Mouse (Mus musculus) activated CD4-positive, CD25-positive, alpha-beta regulatory T cell, adult 9 weeks (primary cell): Measurements from ENCODE around the gene Coq6. TPM values are rescaled to one million over a fixed set of nuclear protein-coding genes. Genes with fewer than 3 reads are reported as not detected.

Source experiments
- polyA plus RNA-seq: library from polyadenylated mRNA; unstranded; fragments of 100-300 nt; shearing (Covaris generic); gene quantifications from one replicate; pipeline ENCODE4 v1.2.1, GENCODE M21; 2017

Coq6 gene
- 31.9 TPM for polyA plus RNA-seq

GRCm38 (mm10) chr12:84361555-84362489 lies at the start of gene Coq6, which contains the start of gene Fam161b:
Coq6 (plus strand) TSS chr12:84361657.
Fam161b (minus strand) TSS chr12:84361833.

GRCm38 (mm10) chr12:84316721-84317621 lies 44.5 kb upstream of the Coq6 start, which contains the start of gene Zfp410:
Zfp410 (plus strand) TSS chr12:84316852.

GRCm38 (mm10) chr12:84408819-84409507 lies 47.5 kb downstream of the Coq6 start, which contains the start of the genes Entpd5 and Bbof1:
Entpd5 (minus strand) TSS chr12:84409029.
Bbof1 (plus strand) TSS chr12:84409071.

GRCm38 (mm10) chr12:84416834-84417604 lies 55.6 kb downstream of the Coq6 start, which contains the start of gene Rnf113a2:
Rnf113a2 (plus strand) TSS chr12:84417196.

Other genes with a start within 250 kb of the Coq6 start
- gene Dnal1, start 247.3 kb upstream of the Coq6 start, polyA plus RNA-seq: 0.86 TPM
- gene Pnma1, start 213.2 kb upstream of the Coq6 start, polyA plus RNA-seq: not detected
- gene Elmsan1, start 142.8 kb upstream of the Coq6 start, polyA plus RNA-seq: 28.9 TPM
- 38.0 TPM for gene Ptgr2, start 76.4 kb upstream of the Coq6 start, polyA plus RNA-seq
- gene Zfp410, start 44.8 kb upstream of the Coq6 start, polyA plus RNA-seq: 71.4 TPM
- gene Fam161b, start 176 bp downstream of the Coq6 start, polyA plus RNA-seq: 1.1 TPM
- 49.5 TPM for gene Entpd5, start 47.4 kb downstream of the Coq6 start, polyA plus RNA-seq
- gene Bbof1, start 47.4 kb downstream of the Coq6 start, polyA plus RNA-seq: 0.39 TPM
- gene Rnf113a2, start 55.5 kb downstream of the Coq6 start, polyA plus RNA-seq: 29.7 TPM
- gene Aldh6a1, start 89.3 kb downstream of the Coq6 start, polyA plus RNA-seq: 17.3 TPM
- gene Lin52, start 89.8 kb downstream of the Coq6 start, polyA plus RNA-seq: 23.3 TPM
- gene Vsx2, start 208.1 kb downstream of the Coq6 start, polyA plus RNA-seq: not detected